Mouse (Mus musculus): ENCODE results near the gene Zfp978. TPM values are rescaled to one million over a fixed set of nuclear protein-coding genes. Genes with fewer than 3 reads are reported as not detected.
"Not testable (repeated sequence)": the region's sequence is repeated elsewhere in the genome, so short reads cannot be mapped to it uniquely, and the experiment has no call there.

The Zfp978 gene
- polyA plus RNA-seq, 1 experiment: 0.18 TPM

DNA sequence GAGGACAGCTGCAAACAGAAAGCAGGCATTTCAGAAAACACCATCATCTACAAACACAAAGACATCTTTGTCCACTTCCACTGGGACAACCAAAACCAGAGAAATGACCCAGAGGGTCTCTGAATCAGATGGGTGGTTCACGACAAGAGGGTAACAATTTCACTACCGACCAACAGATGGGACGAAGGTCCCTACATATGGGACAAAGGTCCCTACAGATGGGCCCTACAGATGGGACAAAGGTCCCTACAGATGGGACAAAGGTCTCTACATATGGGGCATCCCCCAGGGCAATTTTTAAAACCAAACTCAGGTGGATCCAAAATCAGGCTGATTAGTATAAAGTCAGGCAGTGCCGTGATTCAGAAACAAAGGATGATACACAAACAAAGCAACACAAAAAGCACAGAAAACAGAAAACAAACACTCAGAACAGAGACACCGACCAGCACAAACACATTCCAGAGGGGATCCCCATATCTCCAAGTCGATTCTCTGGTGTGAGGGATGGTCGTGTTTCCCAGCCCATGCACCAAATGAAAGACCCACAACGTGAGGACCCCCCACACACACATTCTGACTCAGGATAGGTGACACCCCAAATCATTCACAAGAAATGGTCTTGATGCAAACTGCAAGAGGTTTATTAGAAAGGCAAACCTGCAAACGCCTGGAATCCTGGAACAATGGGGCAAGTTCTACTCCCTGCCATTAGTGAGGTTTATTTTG, 11.3 kb upstream of the Zfp978 start:
- DNase-seq (ENCODE audit: extremely low spot score in 1 of 2, low spot score in 1 of 2): not testable (repeated sequence)

DNA sequence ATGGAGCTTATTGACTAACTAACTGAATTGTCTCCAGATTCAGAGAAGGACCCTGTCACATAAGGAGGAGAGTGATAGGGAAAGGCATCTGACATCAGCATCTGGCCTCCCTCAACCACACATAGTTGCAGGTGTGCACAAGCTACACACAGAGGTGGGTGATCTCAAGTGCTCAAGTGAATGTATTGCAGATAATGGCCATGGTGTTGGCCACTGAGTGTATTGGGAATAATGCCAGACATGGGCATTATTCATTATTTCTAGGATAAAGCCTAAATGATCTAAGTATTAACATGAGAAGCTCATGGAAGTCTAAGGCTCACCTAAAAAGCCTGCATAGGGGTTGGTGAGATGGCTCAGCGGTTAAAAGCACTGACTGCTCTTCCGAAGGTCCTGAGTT, 10.6 kb upstream of the Zfp978 start:
- not testable (repeated sequence) for DNase-seq (ENCODE audit: extremely low spot score in 1 of 2, low spot score in 1 of 2)

DNA sequence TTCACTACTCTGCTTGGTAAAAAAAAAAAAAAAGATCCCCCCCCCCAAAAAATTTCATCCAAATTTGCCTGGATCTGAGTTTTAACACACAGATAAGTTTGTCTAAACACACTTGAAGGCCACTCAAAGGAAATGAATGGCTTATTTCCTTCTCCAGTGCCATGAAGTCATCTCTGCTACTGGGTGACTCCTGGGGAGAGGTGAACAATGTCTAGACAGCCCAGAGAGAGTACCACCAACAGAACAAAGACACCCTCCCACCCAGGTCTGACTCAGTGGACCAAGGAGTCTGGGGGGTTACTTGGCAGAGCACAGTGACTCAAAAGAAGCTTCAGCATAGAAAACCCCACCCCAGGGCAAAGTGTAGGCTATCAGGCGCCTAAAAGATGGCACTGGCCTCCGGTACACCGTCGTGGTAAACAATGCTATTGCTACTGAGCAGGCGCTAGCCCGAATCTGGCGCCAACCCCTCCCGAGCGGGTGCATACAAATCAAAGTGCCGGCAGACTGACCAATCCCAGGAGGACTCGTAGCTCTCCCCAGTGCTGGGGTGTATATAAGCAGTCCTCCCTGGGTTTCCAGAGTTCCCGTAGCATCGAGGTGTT, 9.6 kb upstream of the Zfp978 start:
- not testable (repeated sequence) for DNase-seq (ENCODE audit: extremely low spot score in 1 of 2, low spot score in 1 of 2)

GRCm38 (mm10) chr4:147353626-147354025, 7.5 kb upstream of the Zfp978 start:
- not testable (repeated sequence) for DNase-seq (ENCODE audit: extremely low spot score in 1 of 2, low spot score in 1 of 2)

DNA sequence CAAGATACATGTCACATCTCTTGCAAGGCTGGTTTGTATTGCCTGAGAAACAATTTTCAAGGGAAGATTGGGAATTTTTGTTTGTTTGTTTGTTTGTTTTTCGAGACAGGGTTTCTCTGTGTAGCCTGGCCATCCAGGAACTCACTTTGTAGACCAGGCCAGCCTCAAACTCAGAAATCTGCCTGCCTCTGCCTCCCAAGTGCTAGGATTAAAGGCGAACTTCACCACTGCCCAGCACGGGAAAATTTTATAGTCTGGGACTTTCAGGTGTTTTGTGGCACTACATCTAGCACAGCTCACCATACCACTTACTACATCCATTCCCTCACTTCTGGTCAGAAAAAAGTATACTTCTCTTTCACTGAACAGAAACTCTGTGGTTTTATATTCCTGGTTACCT, 5.1 kb upstream of the Zfp978 start:
- DNase-seq (ENCODE audit: extremely low spot score in 1 of 2, low spot score in 1 of 2): not testable (repeated sequence)

DNA sequence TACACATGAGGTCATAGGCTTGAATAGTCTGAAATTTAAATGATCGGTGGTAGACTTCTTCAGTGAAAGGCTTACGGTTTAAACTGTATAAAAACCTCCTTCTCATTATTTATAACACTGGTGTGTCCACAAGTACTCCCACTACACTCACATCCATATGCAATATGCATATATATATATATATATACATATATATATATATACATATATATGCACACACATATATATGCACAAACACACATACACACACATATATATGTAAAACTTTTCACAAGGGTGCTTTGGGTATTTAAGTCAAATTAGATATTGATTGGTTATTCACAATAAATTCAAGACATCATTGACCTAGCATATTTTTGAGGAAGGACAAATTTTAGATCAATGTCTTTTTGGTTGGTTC, 3.9 kb upstream of the Zfp978 start:
- DNase-seq (ENCODE audit: extremely low spot score in 1 of 2, low spot score in 1 of 2): not testable (repeated sequence)

- not testable (repeated sequence) for DNase-seq (ENCODE audit: extremely low spot score in 1 of 2, low spot score in 1 of 2)
Observed at GRCm38 (mm10) chr4:147361872-147362271, 769 bp downstream of the Zfp978 start.

DNA sequence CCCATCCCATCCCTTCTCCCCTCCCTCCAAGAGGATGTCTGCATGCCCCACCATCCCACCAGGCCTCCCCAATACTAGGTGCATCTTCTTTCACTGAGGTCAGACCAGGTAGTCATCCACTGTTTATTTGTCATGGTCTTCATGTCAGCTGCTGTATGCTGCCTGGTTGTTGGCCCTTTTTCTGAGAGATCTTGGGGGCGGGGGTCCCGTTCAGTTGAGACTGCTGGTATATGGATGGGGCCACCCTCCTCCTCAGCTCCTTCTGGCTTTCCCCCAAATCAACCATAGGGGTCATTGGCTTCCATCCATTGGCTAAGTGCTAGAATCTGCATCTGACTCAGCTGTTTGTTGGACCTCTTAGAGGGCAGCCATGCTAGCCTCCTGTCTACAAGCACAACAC, 8.5 kb downstream of the Zfp978 start:
- DNase-seq (ENCODE audit: extremely low spot score in 1 of 2, low spot score in 1 of 2): not testable (repeated sequence)

DNA sequence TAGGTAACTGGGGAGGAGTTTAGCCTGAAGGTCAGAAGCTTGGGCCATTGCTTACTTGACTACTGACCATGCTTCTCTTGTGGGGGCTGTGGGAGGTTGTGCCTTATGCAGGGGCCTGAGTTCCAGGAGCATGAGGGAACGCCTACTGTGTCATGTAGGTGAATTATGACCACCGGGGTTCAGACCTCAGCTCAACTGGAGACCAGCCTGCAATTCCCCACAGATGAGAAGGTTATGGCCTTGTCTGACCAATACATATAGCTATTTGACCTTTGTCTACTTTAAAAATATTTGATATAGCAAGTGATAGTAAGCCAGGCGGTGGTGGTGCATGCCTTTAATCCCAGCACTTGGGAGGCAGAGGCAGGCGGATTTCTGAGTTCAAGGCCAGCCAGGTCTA, 22.1 kb downstream of the Zfp978 start:
- DNase-seq (ENCODE audit: extremely low spot score in 1 of 2, low spot score in 1 of 2): not testable (repeated sequence)

DNA sequence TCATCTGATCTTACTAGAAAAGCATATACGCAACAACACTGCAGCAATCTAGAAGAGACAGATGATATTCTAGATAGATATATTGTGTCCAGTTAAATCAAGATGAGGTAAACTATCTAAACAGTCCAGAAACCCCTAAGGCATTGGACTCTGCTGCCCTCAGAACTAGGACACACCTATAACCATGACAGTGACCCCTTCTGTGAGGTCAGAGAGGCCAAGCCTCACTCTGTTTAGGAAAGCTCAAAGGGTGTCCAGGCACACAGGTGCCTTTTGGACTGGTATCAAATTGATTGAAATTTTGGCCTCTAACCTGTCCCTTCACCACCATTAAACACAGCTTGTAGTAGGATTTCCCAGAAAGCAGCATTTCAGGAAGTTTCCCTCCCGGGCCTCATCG, 36.1 kb downstream of the Zfp978 start:
- DNase-seq (ENCODE audit: extremely low spot score in 1 of 2, low spot score in 1 of 2): not testable (repeated sequence)

- not testable (repeated sequence) for DNase-seq (ENCODE audit: extremely low spot score in 1 of 2, low spot score in 1 of 2)
Observed at GRCm38 (mm10) chr4:147397934-147398682, 37.0 kb downstream of the Zfp978 start.

DNA sequence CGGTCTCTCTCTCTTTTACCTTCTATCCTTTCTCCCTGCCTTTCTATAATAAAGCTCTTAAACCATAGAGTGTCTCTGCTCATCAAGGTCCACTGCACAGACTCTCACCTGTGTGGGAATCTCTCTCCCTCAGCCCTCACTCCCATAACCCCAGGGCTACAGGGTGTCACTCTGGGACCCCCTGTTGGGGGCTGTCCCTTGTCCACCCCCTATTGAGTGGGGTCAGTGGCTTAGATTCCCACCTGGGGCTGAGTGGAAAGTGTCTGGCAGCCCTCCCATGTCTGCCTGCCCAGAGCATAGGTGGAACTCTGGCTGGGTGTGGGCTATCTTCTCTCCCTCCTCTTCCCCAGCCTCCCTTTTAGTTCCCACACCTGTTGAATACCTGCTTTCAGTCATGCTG, 37.6 kb downstream of the Zfp978 start:
- not testable (repeated sequence) for DNase-seq (ENCODE audit: extremely low spot score in 1 of 2, low spot score in 1 of 2)

GRCm38 (mm10) chr4:147399505-147399904, 38.4 kb downstream of the Zfp978 start:
- DNase-seq (ENCODE audit: extremely low spot score in 1 of 2, low spot score in 1 of 2): not testable (repeated sequence)

DNA sequence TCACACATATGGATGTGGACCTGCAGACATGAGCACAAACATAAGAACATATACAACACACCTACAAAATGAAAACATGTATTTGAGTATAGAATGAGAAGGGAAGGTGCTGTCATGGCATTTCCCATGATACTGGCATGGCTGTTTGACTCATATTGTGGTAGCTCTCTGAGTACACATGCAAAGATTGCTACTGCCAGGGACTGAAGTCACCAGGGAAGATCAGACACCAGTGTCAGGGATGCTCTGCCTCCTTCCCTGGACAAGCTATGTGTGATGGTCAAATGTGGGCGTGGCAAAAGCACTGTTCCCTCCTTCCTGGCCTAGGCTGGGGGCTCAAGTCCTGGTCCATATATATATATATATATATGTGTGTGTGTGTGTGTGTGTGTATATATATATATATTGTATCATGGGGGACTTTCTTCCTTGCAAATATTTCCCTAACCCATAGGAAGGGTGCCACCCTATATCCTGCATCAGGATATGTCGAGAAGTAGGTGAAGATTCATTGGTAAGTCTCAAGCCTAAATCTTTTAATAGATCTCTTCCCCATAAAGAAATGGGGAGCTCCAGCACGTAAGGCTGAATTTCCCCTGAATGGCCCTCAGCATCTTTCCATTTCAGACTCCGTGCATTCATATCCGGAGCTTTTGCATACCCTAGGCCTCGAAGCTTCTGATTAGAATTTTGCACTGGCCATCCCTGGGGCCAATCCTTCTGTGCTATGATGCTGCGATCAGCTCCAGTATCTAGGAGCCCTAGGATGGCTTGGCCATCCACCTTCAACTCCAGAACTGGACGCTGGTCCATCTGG, 39.1 kb downstream of the Zfp978 start:
- DNase-seq (ENCODE audit: extremely low spot score in 1 of 2, low spot score in 1 of 2): not testable (repeated sequence)

DNA sequence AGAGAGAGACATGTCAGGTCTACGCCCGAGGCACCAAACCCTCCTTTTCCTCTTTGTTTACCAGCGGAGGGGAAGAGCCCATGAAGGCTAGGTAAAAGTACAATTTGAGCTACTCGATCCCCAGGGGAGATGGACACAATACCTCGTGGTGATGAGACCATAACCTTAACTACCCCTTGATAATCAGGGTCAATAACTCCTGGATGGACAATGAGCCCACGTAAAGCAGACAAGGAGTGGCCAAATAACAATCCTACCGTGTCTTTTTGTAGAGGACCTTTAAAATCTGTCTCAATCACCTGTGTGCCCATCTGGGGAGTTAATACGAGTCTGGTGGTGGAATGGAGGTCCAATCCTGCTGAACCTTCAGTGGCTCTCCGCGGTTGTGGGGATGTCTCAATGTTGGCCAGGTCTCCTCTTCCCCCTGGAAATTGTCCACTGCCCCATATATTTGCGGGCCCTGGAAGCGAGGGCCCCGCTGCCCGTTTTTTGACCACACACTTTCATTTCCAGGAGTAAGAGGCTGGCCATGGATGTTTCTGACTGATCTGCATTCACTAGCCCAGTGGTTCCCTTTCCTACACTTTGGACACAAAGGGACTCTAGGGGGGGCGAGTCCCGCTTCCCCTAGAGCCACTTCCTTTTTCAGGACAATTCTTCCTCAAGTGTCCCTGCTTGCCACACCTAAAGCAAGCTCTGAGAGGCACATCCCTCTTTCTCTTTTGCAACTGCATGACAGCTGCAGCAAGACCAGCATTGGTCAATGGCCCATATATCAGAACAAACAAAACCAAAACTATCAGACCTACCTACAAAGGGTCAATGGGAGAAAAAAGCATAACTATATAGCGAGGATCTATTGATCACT, 40.0 kb downstream of the Zfp978 start:
- DNase-seq (ENCODE audit: extremely low spot score in 1 of 2, low spot score in 1 of 2): not testable (repeated sequence)

- not testable (repeated sequence) for DNase-seq (ENCODE audit: extremely low spot score in 1 of 2, low spot score in 1 of 2)
Observed at GRCm38 (mm10) chr4:147401736-147402506, 40.8 kb downstream of the Zfp978 start.

DNA sequence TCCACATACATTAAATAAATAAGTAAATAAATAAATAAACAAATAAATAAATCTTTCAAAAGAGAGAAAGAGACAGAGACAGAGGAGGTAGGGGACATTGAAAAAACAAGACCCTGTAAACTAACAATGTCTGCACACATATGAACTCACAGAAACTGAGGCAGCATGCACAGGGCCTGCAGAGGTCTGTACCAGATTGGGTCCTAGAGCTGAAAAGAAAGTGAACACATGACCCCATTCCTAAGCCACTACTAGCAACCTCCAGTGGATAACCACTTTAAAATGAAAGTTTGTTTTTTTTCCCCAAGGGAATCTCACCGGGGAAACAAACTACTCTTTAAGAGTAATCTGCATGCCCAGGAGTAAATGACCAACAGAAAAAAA, 41.4 kb downstream of the Zfp978 start:
- not testable (repeated sequence) for DNase-seq (ENCODE audit: extremely low spot score in 1 of 2, low spot score in 1 of 2)

GRCm38 (mm10) chr4:147403509-147403908, 42.4 kb downstream of the Zfp978 start:
- DNase-seq (ENCODE audit: extremely low spot score in 1 of 2, low spot score in 1 of 2): not testable (repeated sequence)

Data from frontal cortex, adult 2 months (tissue).